Mouse (Mus musculus) gastrocnemius, postnatal 36 days (tissue): ENCODE data around the gene H2afy. TPM values are rescaled to one million over a fixed set of nuclear protein-coding genes. Genes with fewer than 3 reads are reported as not detected.

Experiments used
- DNase-seq, 2 experiments: peaks; one replicate each; pipeline ENCODE4 v3.0.0; 2022
- intact Hi-C: fragments of 180-260 bp; cut with DNase I; formaldehyde crosslinking; loops from one replicate; pipeline ENCODE4 v1.15.1; 2025
- total RNA-seq, 2 experiments: library from RNA; stranded (reverse); gene quantifications; 2 replicates each; pipeline ENCODE4 v1.2.3; 2021

The H2afy gene
- total RNA-seq, 2 experiments from 2014 or later = 57.5 to 69.3 TPM

DNA sequence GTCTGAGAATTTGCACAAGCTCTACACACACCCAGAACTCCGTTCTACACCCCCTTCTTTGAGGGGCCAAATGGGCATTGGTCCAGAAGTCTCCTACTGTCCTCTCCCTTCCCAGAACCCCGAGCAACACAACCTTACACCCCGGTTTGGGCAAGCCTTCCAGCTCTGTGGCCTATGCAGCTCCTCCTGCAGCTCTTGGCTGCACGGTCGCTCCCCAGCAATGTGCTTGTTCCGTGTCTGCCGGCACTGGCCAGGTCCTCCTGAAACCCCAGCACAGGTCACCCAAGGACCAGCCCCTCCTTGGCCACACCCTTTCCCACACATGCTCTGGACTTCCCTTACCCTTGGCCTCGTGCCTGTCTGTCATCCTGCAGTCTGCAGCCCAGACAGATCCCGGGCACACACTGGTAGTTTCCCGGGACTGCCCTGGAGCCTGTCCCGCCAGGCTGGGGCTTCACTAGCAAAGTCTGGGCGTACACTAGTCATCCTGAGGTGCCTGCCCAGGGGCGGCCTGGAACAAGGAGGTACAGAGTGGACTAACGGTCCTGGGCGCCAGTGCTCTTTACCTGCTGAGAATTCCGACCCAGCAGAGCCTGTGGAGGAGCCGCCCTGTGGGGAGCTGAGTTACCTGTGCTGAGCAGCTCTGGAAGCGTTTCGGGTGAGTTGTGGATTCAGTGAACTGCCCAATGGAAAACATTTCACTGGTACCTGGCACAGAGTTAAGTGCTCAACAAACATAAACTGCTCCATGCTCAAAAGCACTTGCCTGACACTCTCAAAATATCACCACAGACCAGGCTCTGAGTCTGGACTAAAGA, 22.5 kb downstream of the H2afy start:
- peak; percentile 43 to 51 for DNase-seq
- intact Hi-C loops = no loop called here

DNA sequence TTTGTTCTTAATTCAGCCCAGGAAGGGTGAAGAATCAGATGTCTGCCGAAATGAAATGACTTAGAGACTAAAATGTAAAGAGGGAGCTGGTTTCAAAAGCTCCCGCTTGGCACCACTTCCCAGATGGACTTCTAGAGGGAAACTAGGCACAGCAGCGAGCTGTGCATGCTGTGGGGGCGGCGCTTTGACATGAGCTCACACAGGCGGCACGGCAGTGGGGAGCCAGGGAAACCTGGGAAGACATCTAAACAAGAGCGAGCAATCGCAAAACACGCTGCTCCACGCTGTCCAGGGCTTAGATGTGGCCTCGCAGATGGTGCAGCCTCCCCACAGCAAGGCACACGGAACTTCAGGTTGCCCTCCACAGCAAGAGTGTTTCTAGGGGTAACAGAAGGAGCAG, 23.2 kb downstream of the H2afy start:
- DNase-seq = no peak
- intact Hi-C loops = no loop called here

DNA sequence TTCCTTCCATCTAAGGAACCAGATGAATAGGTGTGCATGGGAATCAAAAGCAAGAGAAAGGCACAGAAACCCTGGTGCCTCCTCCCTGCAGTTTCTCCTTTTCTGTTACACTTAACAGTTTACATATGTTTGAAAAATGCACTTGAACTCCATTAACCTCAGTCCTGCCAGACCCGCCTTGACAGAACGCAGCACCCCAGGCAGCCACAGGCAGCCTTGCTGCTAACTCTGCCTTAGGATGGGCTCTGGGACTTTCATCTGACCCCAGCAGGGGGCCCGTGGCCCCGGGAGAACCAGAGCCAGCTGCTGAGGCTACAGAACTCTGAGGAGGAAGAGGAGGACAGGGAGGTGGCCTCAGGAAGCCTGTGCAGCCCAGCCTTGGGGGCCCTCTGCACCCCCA, 23.7 kb downstream of the H2afy start:
- no peak for DNase-seq
- intact Hi-C loops = no loop called here

DNA sequence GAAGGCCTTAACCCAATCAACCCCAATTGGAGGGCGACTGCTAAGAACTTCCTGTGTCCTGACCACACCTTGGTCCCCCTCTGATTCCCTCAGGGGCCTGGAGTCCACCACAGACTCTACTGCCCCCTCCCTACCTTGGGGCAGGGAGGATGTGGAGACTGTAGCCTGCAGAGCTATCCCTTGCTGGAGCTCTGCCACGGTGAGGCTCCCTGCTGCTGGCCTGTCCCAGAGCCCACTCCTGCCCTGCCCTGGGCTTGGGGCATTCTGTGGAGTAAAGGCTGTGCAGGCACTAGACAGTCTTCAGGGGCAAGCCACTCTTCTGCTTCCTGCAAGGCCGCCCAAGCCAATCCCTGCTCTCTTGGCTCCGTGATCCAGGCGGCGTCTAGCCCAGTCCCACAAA, 24.6 kb downstream of the H2afy start:
- DNase-seq = no peak
- intact Hi-C loops = loop anchor here (2.0 kb wide), 1 partner anchor 39 kb away; no protein-coding TSS in a partner anchor

DNA sequence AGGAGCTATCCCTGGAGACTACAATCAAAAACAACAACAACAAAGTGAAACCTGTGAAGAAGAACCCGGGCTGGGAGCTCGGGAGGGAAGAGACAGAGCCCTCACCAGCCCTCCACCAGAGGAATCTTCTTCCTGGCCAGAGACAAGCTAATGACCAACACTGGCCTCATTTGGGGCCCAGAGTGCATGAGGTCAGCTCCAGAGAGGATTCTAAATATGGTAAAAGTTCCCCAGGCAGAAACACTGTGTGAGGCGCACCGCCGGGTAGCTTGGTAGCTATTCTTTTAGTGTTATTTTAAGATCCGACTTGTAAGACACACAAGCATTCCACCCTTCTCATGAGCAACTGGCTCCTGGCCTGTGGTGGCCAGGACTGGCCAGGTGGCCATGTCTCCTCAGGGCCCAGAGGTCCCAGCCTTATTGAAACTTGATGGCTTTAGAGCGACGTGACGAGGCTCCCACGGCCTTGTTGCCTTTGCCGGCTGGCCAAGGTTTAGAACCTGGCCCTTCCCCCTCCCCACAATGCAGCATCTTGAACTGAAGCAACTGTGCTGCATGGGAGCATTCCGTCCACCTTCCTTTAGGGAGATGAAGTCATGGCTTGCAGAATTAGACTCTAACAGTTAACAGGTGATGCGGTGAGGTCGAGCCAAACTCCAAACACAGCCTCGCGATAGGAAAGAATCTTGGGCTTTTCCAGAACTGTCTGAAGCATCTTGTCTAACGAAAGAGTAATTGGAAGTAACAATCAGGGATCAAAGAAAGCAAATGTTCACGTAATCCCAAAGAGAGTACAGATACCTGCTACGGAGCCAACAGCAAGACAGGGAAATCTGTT, 25.2 kb downstream of the H2afy start:
- intact Hi-C loops = loop anchor here (2.0 kb wide), 1 partner anchor 40 kb away; no protein-coding TSS in a partner anchor
- DNase-seq = no peak

DNA sequence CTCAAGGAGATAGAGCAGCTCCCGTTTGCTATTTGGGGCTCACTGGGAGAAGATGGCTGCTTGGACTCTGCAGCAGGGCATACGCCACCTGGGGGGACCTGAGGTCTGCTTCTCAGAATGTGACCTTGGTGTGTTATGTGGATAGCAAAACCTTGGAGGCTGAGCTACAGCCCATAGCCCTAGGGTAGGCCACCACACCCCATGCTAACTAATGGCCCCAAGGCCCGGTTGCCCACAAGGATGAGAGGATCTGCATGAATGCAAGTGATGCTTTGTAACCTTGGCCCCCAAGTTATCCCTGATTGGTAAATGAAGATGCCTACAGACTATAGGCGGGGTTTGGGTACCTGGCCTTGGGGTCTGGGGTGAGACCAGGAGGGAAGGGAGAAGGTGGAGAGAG, 26.5 kb downstream of the H2afy start:
- DNase-seq = no peak
- intact Hi-C loops = loop anchor here (2.0 kb wide), 1 partner anchor 41 kb away; no protein-coding TSS in a partner anchor

DNA sequence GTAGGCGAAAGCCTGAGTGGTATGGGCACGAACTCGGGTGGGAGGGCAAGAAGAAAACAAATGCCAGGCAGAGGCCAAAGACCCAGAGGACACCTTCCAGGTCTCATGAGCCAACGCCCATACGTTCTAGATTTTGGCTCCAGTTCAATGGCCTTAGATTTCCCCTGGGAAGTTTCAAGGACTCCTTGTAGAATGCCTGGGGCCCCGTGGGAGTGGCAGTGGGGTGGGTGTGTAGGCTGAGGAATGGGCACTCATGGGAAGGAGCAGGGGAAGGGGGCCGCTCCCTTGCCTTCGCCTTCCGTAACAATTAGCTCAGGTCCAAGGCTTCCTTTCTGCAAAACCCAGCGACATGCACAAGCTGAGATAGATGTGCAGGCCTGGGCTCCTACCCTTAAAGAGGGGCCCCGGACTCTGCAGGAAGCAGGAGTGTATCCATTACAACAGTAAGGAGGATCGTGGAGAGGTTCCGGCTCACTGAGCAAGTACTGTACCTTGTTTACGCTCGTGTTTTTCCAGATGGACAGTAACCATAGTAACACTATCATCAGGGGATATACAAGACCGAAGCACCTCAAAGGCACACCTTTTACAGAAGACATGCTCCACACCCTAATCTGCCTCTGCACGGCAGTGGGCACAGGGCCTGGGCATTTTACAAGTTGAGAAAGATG, 27.2 kb downstream of the H2afy start:
- DNase-seq = no peak
- intact Hi-C loops = no loop called here

DNA sequence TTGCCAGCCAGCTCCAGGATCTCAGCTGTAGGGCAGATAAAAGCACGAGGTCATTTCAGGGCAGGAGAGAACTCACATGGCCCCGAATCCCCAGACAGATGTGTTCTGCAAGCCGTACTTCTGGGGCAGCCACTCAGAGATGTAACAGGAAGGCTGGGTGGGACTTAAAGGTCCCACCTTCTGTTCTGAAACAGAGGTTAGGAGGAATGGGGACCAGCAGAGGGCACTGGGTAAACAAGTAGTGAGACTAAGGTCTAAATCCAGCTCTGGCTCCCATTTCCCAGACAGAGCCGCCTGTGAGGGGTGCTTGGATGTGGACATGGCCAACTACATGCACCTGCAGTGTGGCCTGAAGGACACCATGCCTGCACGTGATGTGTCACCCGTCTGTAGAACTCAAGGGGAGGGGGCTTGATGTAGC, 31.2 kb downstream of the H2afy start:
- no peak for DNase-seq

DNA sequence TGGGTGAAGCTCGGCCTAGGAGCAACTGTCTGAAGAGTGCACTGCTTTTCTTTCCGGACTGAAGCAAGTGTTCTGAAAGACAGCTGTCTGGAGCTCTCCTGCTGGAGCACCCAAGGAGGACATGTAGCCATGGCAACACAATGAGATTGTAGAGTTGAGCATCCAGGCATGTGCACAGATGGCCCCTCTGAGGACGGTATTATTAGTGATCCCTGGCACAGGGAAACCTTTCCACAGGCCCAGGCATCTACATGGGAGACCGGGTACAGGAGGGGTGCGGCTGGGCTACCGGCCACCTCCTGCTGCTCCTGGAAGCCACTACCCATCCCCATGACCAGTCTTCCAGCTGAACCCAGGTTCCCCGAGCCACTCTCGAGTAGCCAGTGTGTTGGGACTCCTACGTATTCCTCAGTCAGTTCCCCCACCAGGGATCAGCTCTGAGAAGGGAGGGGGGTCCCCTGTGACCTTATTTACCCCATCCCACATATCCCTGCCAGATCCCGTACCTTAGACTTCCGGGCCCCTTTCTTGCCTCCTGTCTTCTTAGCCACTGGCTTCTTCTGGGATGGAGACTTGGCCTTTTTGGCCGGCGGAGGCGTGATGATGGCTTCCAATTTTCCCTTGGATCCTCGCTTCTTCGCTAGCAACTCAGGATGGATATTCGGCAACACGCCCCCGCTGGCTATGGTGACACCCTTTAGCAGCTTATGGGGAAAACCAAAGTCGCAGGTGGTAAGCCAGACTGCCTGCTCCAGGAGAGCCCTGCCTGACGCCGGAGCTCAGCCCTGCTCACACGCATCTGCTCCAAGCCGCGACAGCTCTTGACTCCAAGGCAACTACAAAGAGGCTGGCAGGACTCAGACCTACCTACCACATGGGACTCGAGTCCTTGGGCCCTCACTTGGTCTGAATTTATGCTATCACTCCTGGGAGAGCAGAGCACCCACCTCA, 32.1 kb downstream of the H2afy start:
- intact Hi-C loops = no loop called here
- no peak for DNase-seq

More for the DNA sequence above, 31.2 kb downstream of the H2afy start:
- intact Hi-C loops = no loop called here

DNA sequence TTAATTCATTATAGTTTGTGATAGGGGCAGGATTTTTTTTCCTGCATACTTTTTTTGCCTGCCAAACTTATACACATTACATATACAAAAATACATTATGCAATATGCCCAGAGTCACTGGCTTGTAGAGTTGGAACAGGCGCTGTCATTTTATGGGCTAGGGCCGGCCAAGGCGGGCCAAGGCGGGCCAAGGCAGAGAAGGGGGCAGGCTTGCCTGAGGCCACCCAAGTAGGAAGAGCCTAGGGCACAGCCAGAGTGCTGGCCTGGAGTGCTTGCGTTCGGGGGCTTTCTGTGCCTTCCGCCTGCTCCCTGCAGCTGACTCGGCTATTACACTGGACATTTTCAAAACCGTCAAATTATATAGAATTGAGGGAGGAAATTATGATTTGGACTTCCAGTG, 34.0 kb downstream of the H2afy start:
- intact Hi-C loops = no loop called here
- no peak for DNase-seq

DNA sequence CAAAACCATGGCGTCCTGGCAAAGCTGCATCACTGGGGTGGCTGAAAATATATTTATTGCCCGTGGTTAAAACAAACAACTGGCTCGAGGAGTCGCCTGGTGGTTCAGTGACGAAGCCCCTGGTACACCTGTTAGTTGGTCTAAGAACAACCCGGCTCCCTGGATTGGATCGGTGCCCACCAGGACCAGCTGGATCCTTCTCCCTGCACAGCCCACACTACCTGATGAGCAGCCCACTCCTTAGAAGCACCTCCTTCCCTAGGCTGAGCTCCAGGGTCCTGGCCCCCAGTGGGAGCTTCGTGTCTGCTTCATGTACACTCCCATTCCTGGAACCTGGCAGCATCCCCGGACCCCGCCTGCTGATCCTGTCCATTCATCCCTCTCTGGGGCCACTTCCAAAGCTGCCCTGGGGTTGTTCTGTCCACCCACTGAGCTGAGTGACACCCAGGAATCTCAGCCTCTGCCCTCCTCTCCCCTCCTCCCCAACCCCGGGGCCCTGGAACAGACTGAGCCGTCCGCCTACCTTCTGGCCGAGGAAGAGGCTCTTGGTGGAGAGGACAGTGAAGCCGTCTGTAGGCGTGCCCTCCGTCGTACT, 40.5 kb downstream of the H2afy start:
- no peak for DNase-seq
- intact Hi-C loops = no loop called here

DNA sequence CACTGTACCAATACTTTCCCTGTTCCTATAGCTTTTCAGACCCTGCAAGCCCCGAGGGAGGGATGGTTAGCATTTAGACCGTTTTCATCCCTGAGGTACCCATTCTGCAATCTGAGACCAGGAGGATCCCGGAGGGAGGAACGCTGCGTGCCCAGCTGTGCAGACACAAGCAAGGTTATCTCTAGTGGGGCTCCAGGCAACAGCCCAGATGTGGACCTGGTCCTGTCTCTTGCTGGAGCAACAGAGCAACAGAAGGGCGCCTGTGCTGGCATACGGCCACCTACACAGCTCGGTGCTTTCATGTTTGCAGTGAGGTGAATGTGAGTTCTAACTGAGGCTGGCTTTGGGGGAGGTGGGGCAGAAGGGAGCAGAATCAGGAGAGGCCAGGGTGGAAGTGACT, 41.6 kb downstream of the H2afy start:
- DNase-seq = no peak
- intact Hi-C loops = no loop called here

DNA sequence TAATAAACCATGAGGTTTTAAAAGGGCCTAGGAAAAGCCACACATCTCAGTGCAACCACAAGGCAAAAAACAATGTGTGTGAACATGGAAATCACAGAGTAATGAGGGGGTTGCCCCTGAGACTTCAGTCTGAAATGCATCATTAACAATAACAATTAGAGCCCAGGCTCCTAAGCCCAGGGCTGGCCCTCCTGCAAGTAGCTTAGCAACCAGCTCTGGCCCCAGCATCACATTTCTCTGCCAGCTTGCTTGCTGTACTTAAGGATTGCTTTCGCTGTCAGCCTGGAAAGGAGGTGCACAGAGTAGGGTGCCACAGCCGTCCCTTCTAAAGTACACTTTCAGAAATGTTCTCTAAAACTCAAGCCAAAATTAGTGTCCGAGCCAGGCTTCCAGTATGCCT, 42.5 kb downstream of the H2afy start:
- no peak for DNase-seq
- intact Hi-C loops = no loop called here

DNA sequence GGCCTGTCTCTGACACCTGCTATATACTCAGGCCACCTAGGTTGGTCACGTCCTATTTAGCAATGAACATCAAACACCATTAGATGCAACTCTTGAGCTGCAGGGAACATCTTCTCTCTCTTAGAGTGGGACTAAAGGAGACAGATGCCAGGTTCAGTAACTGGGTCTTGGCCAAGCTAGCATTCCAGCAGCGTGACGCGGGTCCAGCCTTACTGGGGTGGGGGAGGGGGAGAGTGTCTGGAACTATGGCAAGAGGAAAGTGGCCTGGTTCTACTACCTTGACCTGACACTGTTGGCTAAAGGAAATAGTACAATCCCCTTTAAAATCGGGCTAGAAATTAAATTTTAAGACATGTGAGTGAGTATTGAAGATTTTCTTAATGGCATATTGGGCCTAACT, 43.6 kb downstream of the H2afy start:
- intact Hi-C loops = no loop called here
- DNase-seq = no peak

DNA sequence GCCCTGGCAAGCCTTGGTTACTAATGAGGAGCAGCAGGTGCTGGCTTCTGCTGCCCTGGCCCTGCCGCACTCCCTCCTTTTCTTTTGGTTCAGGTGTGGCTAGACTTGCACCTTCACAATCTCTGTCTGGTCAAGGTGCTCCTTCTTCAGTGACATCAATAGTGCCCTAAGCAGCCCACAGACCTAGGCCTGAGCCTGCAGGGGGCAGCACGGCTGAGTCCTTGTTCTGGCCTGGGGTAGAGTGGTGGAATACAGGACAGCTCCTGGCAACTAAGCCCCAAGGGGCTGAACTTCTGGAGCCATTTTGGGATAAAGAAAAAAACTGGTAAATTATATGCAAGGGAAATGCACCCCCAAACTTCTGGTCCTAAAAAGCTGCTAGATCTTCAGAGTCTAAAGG, 45.6 kb downstream of the H2afy start:
- intact Hi-C loops = no loop called here
- no peak for DNase-seq

DNA sequence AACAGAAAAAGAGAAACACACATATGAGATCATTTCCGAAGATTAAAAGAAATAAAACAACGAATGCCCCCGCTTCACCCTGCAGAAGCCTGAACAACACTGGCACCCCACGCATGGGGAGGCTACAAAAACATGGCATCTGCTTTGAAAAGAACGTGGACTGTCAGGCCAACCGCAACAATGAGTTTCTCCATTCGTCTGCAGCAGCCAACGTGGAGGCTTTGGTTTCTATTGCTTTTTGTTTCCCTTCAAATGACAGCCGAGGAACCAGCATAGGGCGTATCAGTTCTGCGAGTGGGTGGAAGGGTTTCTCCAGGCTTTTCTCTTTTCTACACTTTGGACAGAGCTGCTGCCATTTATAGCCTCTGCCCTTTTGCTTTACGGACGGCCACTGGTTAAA, 47.6 kb downstream of the H2afy start:
- DNase-seq = no peak
- intact Hi-C loops = no loop called here

DNA sequence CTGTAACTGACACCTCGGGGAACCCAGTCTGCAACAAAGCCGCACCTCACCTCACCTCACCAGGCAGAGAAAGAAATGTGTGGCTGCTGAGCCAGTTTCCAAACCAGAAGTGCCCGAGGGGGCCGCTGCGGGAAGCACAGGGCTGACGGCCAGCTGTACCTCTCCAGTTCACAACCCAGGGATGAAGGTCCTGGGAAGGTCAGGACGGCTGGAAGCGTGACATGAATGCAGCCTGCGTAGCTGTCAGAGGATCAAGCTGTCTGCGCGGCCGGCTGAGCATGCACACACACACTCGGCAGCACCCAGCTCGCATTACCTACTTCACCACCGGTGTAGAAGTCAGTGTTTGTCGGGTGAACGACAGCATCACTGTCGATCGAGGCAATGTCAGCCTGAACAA, 48.2 kb downstream of the H2afy start:
- intact Hi-C loops = no loop called here
- DNase-seq = no peak

DNA sequence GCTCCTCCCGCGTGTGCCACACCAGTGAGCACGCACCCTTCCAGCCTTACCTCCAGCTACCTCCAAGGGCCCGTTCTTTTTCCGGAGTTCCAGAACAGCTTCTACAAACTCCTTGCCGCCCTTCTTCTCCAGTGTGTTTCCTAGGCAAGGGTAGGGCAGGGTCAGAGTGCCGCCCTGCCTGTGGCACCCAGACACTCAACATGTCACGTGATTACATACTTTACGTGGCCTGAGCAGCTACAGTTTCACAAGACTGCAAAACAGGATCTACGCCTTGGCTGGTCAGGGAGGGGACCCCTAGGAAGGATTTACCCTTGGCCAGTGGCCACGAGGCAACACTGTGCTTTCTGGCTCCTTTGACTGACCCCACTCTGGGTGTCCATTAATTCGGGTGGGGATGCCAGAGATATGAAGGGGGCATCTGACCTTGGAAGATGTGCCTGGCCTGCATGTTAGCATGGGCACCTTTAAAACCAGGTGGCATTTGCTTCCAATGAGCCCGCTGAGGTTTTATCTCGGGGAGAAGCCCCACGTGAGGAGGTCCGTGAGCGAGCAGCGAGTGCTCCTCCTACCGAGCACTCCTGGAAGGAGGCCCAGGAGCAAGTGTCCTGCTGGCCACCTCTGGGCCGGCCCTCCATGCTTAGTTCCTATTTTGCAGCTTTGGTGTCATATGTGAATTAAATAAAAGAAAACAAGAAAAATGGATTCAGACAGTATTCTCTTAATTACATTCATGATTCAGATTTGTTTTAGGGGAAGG, 51.8 kb downstream of the H2afy start:
- no peak for DNase-seq
- intact Hi-C loops = no loop called here

DNA sequence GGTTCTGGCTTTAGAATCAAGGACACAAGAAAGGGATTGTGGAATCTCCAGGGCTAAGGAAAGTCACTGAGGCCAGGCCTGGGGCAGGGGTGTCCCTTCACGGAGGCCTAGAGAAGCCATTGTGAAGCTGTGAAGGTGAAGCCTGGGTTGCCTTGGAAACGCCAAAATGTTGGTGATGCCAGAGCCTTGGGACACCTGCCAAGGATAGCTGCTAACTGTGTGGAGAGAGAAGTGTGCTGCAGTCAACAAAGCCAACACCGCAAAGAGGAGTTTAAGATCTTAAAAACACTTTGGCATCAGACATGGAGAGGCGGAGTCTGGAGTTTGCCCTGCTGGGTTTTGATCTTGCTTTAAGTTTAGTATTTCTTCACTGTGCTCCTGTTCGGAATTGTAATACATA, 54.5 kb downstream of the H2afy start:
- intact Hi-C loops = no loop called here

More for the DNA sequence above, 54.5 kb downstream of the H2afy start:
- no peak for DNase-seq
